Mouse (Mus musculus) limb, embryonic 15.5 days (tissue): ENCODE measurements around the gene Cux1. TPM values are rescaled to one million over a fixed set of nuclear protein-coding genes. Genes with fewer than 3 reads are reported as not detected.

ENCODE experiments used
- ATAC-seq: fragments of 200-750 bp; cut with Nextera tagmentation; 2 replicates; pipeline ENCODE4 v1.8.0; 2017; ENCODE audit warnings: low read depth, moderate TSS enrichment; ENCODE audit not compliant: insufficient number of reproducible peaks, low FRiP score, low TSS enrichment
- H3K27ac ChIP-seq: fragments of 300-500 bp; sonication (generic); 2 replicates; pipeline ENCODE4 v1.5.1; 2015; ENCODE audit warnings: moderate library complexity, mild to moderate bottlenecking, inconsistent platforms
- H3K27me3 ChIP-seq: fragments of 300-500 bp; sonication (generic); 2 replicates; pipeline ENCODE4 v1.6.1; 2015; ENCODE audit warnings: inconsistent platforms
- H3K36me3 ChIP-seq: fragments of 300-500 bp; sonication (generic); 2 replicates; pipeline ENCODE4 v1.6.1; 2015; ENCODE audit warnings: inconsistent platforms
- H3K4me1 ChIP-seq: fragments of 300-500 bp; sonication (generic); 2 replicates; pipeline ENCODE4 v1.6.1; 2015; ENCODE audit warnings: inconsistent platforms
- H3K4me2 ChIP-seq: fragments of 300-500 bp; sonication (generic); 2 replicates; pipeline ENCODE4 v1.6.1; 2015; ENCODE audit warnings: mild to moderate bottlenecking, inconsistent platforms
- H3K4me3 ChIP-seq: fragments of 300-500 bp; sonication (generic); 2 replicates; pipeline ENCODE4 v1.5.1; 2015; ENCODE audit warnings: mild to moderate bottlenecking, inconsistent platforms
- H3K9ac ChIP-seq: fragments of 300-500 bp; sonication (generic); 2 replicates; pipeline ENCODE4 v1.6.1; 2015; ENCODE audit warnings: inconsistent platforms
- H3K9me3 ChIP-seq: fragments of 300-500 bp; sonication (generic); 2 replicates; pipeline ENCODE4 v1.6.1; 2016; ENCODE audit warnings: inconsistent platforms
- WGBS: fragments of 180-500 bp; shearing (Covaris S2); methylation state at CpG from one replicate; pipeline ENCODE4 v1.1.7; 2015; 5-methylcytosine and 5-hydroxymethylcytosine counted together
- polyA plus RNA-seq: library from polyadenylated mRNA; unstranded; fragments of >200 nt; fragmentation: Nextera tagmentation; extraction: Ambion mirVana; gene quantifications from 2 replicates; pipeline ENCODE4 v1.2.1, GENCODE M21; 2015

Gene Cux1
- polyA plus RNA-seq, 1 experiment from 2014 or later, result 80.1 TPM

GRCm38 (mm10) chr5:136281351-136281750 lies 285.9 kb downstream of the Cux1 start:
- WGBS, result 50% methylated on average over 6 of the region's 6 CpGs
- no peak for ATAC-seq
- Histone ChIP-seq H3K27me3 (no peaks in the 10 kb centered on the region), H3K4me3 (no peak overlapping the region), H3K9ac (no peak overlapping the region), H3K27ac (no peak overlapping the region), H3K36me3 (peaks cover 71% of the 10 kb centered on the region), H3K4me2 (no peak overlapping the region), H3K4me1 (no peaks in the 10 kb centered on the region), H3K9me3 (no peaks in the 10 kb centered on the region)

- H3K36me3 ChIP-seq, result peaks cover 63% of the 10 kb centered on the region
- H3K4me3 ChIP-seq, result no peak overlapping the region
Observed at GRCm38 (mm10) chr5:136274739-136275138, 292.6 kb downstream of the Cux1 start.

GRCm38 (mm10) chr5:136269937-136270336 lies 297.4 kb downstream of the Cux1 start:
- peaks cover 18% of the 10 kb centered on the region for H3K4me1 ChIP-seq
- ATAC-seq, result peak; percentile 69; the same call in 1 of the 2 replicates
- H3K27ac ChIP-seq, result peak overlapping the region; percentile 59
- H3K9me3 ChIP-seq, result no peaks in the 10 kb centered on the region
- peaks cover 19% of the 10 kb centered on the region for H3K36me3 ChIP-seq
- H3K9ac ChIP-seq, result no peak overlapping the region
- H3K27me3 ChIP-seq, result no peaks in the 10 kb centered on the region
- H3K4me2 ChIP-seq, result no peak overlapping the region
- WGBS, result 32% methylated on average over 4 of the region's 4 CpGs
- H3K4me3 ChIP-seq, result no peak overlapping the region

More at GRCm38 (mm10) chr5:136274739-136275138, 292.6 kb downstream of the Cux1 start:
- no peak overlapping the region for H3K27ac ChIP-seq
- 91% methylated on average over 43 of the region's 43 CpGs for WGBS
- H3K4me1 ChIP-seq, result peaks cover 10% of the 10 kb centered on the region
- H3K9ac ChIP-seq, result no peak overlapping the region
- ATAC-seq, result no peak
- H3K4me2 ChIP-seq, result no peak overlapping the region
- H3K27me3 ChIP-seq, result no peaks in the 10 kb centered on the region
- H3K9me3 ChIP-seq, result no peaks in the 10 kb centered on the region

- Histone ChIP-seq H3K9ac (no peak overlapping the region), H3K27ac (no peak overlapping the region), H3K4me2 (no peak overlapping the region), H3K4me3 (no peak overlapping the region), H3K36me3 (no peaks in the 10 kb centered on the region), H3K4me1 (peaks cover 21% of the 10 kb centered on the region), H3K27me3 (no peaks in the 10 kb centered on the region), H3K9me3 (no peaks in the 10 kb centered on the region)
- 79% methylated on average over 7 of the region's 7 CpGs for WGBS
- no peak for ATAC-seq
Observed at GRCm38 (mm10) chr5:136266077-136266476, 301.2 kb downstream of the Cux1 start.

- no peaks in the 10 kb centered on the region for H3K27me3 ChIP-seq
- H3K27ac ChIP-seq, result no peak overlapping the region
- no peak for ATAC-seq
- peaks cover 3% of the 10 kb centered on the region; the same call in 1 of the 2 replicates for H3K4me1 ChIP-seq
- H3K4me3 ChIP-seq, result no peak overlapping the region
- no peaks in the 10 kb centered on the region for H3K9me3 ChIP-seq
- no peaks in the 10 kb centered on the region for H3K36me3 ChIP-seq
- H3K9ac ChIP-seq, result no peak overlapping the region
- H3K4me2 ChIP-seq, result no peak overlapping the region
- WGBS, result 60% methylated on average over 4 of the region's 4 CpGs
Observed at GRCm38 (mm10) chr5:136263342-136263741, 303.9 kb downstream of the Cux1 start.

GRCm38 (mm10) chr5:136258919-136259318 lies 308.4 kb downstream of the Cux1 start:
- H3K27me3 ChIP-seq, result no peaks in the 10 kb centered on the region
- H3K4me3 ChIP-seq, result no peak overlapping the region
- no peak overlapping the region for H3K4me2 ChIP-seq
- H3K9me3 ChIP-seq, result no peaks in the 10 kb centered on the region
- H3K27ac ChIP-seq, result no peak overlapping the region
- no peak for ATAC-seq
- no peak overlapping the region for H3K9ac ChIP-seq
- H3K4me1 ChIP-seq, result peaks cover 3% of the 10 kb centered on the region; the same call in 1 of the 2 replicates
- H3K36me3 ChIP-seq, result peaks cover 14% of the 10 kb centered on the region; the same call in 1 of the 2 replicates
- WGBS, result 28% methylated on average over 6 of the region's 6 CpGs

GRCm38 (mm10) chr5:136252899-136253298 lies 314.4 kb downstream of the Cux1 start:
- no peaks in the 10 kb centered on the region for H3K27me3 ChIP-seq
- no peak for ATAC-seq

GRCm38 (mm10) chr5:136251004-136251403 lies 316.3 kb downstream of the Cux1 start:
- H3K9me3 ChIP-seq, result no peaks in the 10 kb centered on the region
- 50% methylated on average over 7 of the region's 7 CpGs for WGBS
- H3K4me2 ChIP-seq, result no peak overlapping the region
- H3K4me3 ChIP-seq, result no peak overlapping the region
- peaks cover 6% of the 10 kb centered on the region; the same call in 1 of the 2 replicates for H3K4me1 ChIP-seq
- no peaks in the 10 kb centered on the region for H3K27me3 ChIP-seq
- H3K36me3 ChIP-seq, result peaks cover 9% of the 10 kb centered on the region
- ATAC-seq, result no peak
- H3K27ac ChIP-seq, result no peak overlapping the region
- no peak overlapping the region for H3K9ac ChIP-seq

More at GRCm38 (mm10) chr5:136252899-136253298, 314.4 kb downstream of the Cux1 start:
- H3K4me3 ChIP-seq, result no peak overlapping the region
- H3K36me3 ChIP-seq, result peaks cover 22% of the 10 kb centered on the region
- no peak overlapping the region for H3K27ac ChIP-seq
- 17% methylated on average over 17 of the region's 17 CpGs for WGBS
- H3K9me3 ChIP-seq, result no peaks in the 10 kb centered on the region
- no peak overlapping the region for H3K9ac ChIP-seq
- no peaks in the 10 kb centered on the region; the same call in 1 of the 2 replicates for H3K4me1 ChIP-seq
- no peak overlapping the region for H3K4me2 ChIP-seq

- Histone ChIP-seq H3K9ac (no peak overlapping the region), H3K4me2 (no peak overlapping the region), H3K4me3 (no peak overlapping the region), H3K9me3 (no peaks in the 10 kb centered on the region), H3K36me3 (peaks cover 8% of the 10 kb centered on the region; the same call in 1 of the 2 replicates), H3K27ac (no peak overlapping the region), H3K27me3 (no peaks in the 10 kb centered on the region), H3K4me1 (peaks cover 26% of the 10 kb centered on the region)
- WGBS, result 52% methylated on average over 6 of the region's 6 CpGs
- no peak for ATAC-seq
Observed at GRCm38 (mm10) chr5:136248441-136248840, 318.8 kb downstream of the Cux1 start.

- Histone ChIP-seq H3K36me3 (peaks cover 8% of the 10 kb centered on the region; the same call in 1 of the 2 replicates), H3K4me3 (peak within 1 kb of the TSS; percentile 78), H3K27ac (no peak within 1 kb of the TSS), H3K4me2 (peak within 1 kb of the TSS; percentile 97), H3K9me3 (no peaks in the 10 kb centered on the region), H3K27me3 (no peaks in the 10 kb centered on the region), H3K4me1 (peaks cover 31% of the 10 kb centered on the region), H3K9ac (peak within 1 kb of the TSS; percentile 71; the same call in 1 of the 2 replicates)
- no peak for ATAC-seq
- 89% methylated on average over 2 of the region's 2 CpGs for WGBS
Observed at GRCm38 (mm10) chr5:136246452-136246838, 320.8 kb downstream of the Cux1 start, which contains the start of gene Sh2b2. TSS of gene Sh2b2 (minus strand) at chr5:136246556.

GRCm38 (mm10) chr5:136245541-136246451 lies 321.5 kb downstream of the Cux1 start:
- H3K4me3 ChIP-seq, result peak overlapping the region; percentile 78
- no peaks in the 10 kb centered on the region for H3K27me3 ChIP-seq
- no peak for ATAC-seq
- H3K9me3 ChIP-seq, result no peaks in the 10 kb centered on the region
- 0 out of 2 replicates have a peak, but pooled peaks cover 4% of the 10 kb centered on the region for H3K36me3 ChIP-seq
- peak overlapping the region; percentile 97 for H3K4me2 ChIP-seq
- H3K9ac ChIP-seq, result peak overlapping the region; percentile 71; the same call in 1 of the 2 replicates
- H3K4me1 ChIP-seq, result peaks cover 31% of the 10 kb centered on the region
- WGBS, result 13% methylated on average over 15 of the region's 15 CpGs
- no peak overlapping the region for H3K27ac ChIP-seq
